Mouse (Mus musculus): ENCODE data around the gene Hmcn1.

- TF ChIP-seq CTCF (IDR thresholded peaks at IDR 0.05; ENCODE audit: insufficient read depth, low read depth, low read length) (no peak), POLR2A (IDR thresholded peaks at IDR 0.05; ENCODE audit: insufficient read depth, low read depth, low read length) (no peak)
Measured at GRCm38 (mm10) chr1:150833448-150833847, 159.8 kb downstream of the Hmcn1 start.
